Mouse (Mus musculus): ENCODE results near the gene Stk11. TPM values are rescaled to one million over a fixed set of nuclear protein-coding genes. Genes with fewer than 3 reads are reported as not detected.

Stk11 gene
- polyA plus RNA-seq, 2 experiments, result 17.4 to 88.8 TPM

- Histone ChIP-seq H3K9me3 (ENCODE audit: control insufficient read depth, low read length) (no peaks in the 10 kb centered on the region), H3K4me3 (ENCODE audit: insufficient read depth in 1 of 2, low read depth in 2 of 2, low read length in 2 of 2) (no peak overlapping the region), H3K4me2 (ENCODE audit: low read depth) (no peak overlapping the region), H3K27me3 (ENCODE audit: control insufficient read depth, insufficient read depth, low read length) (no peaks in the 10 kb centered on the region), H3K9ac (replicated peaks) (no peak overlapping the region), H3K27ac (no peak overlapping the region), H3K36me3 (replicated peaks; ENCODE audit: control insufficient read depth, insufficient read depth, low read depth) (peaks cover 9% of the 10 kb centered on the region), H3K4me1 (replicated peaks; ENCODE audit: control insufficient read depth in 2 of 2, insufficient read depth in 2 of 2, low read length in 1 of 2) (no peaks in the 10 kb centered on the region; a peak in 1 of 4 replicates)
- DNase-seq (ENCODE audit: low read depth in 3 of 3, low spot score in 3 of 3) (no peak), ATAC-seq (ENCODE audit: insufficient read depth) (no peak)
- TF ChIP-seq EP300 (IDR thresholded peaks at IDR 0.05; ENCODE audit: low read depth) (no peak), CTCF (IDR thresholded peaks at IDR 0.05; ENCODE audit: low read depth) (no peak)
- 59% methylated on average over 8 of the region's 8 CpGs for WGBS (ENCODE audit: insufficient replicate concordance)
These were observed 28.1 kb upstream of the Stk11 start for GRCm38 (mm10) chr10:80087483-80087882.

DNA sequence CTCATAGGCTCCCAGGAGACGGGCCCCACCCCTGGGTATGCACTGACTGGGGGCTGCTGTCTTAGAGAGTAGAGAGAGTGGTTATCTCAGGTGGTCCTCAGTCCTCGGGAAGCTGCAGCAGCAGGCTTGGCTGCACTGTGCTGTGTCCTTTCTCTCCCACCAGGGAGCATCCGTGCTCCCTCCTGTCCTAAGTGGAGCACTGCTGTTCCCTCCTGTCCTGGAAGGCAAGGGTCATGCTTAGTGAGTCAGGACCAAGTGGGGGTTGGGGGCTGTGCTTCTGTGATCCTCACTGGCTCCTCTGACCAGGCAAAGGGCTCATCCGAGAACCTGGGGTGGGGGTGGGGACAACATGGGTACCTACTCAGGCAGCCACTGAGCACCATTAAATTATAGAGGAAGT is 26.5 kb upstream of the Stk11 start:
- Histone ChIP-seq H3K27me3 (ENCODE audit: control insufficient read depth, insufficient read depth, low read length) (no peaks in the 10 kb centered on the region), H3K4me3 (ENCODE audit: insufficient read depth in 1 of 2, low read depth in 2 of 2, low read length in 2 of 2) (no peak overlapping the region), H3K9ac (replicated peaks) (no peak overlapping the region), H3K27ac (no peak overlapping the region), H3K36me3 (replicated peaks; ENCODE audit: control insufficient read depth, insufficient read depth, low read depth) (peaks cover 6% of the 10 kb centered on the region), H3K4me2 (ENCODE audit: low read depth) (no peak overlapping the region), H3K9me3 (ENCODE audit: control insufficient read depth, low read length) (no peaks in the 10 kb centered on the region), H3K4me1 (replicated peaks; ENCODE audit: control insufficient read depth in 2 of 2, insufficient read depth in 2 of 2, low read length in 1 of 2) (no peaks in the 10 kb centered on the region; a peak in 1 of 4 replicates)
- TF ChIP-seq CTCF (IDR thresholded peaks at IDR 0.05; ENCODE audit: low read depth), result peak; percentile 43; the same call in 1 of the 2 replicates
- no peak for TF ChIP-seq EP300 (IDR thresholded peaks at IDR 0.05; ENCODE audit: low read depth)
- DNase-seq (ENCODE audit: low read depth in 3 of 3, low spot score in 3 of 3), result no peak
- peak; percentile 24; the same call in 1 of the 2 replicates for ATAC-seq (ENCODE audit: insufficient read depth)
- 55% methylated on average over 4 of the region's 4 CpGs for WGBS (ENCODE audit: insufficient replicate concordance)

- Histone ChIP-seq H3K9ac (replicated peaks) (no peak overlapping the region), H3K4me2 (ENCODE audit: low read depth) (no peak overlapping the region), H3K9me3 (ENCODE audit: control insufficient read depth, low read length) (no peaks in the 10 kb centered on the region), H3K4me3 (ENCODE audit: insufficient read depth in 1 of 2, low read depth in 2 of 2, low read length in 2 of 2) (no peak overlapping the region), H3K4me1 (replicated peaks; ENCODE audit: control insufficient read depth in 2 of 2, insufficient read depth in 2 of 2, low read length in 1 of 2) (no peaks in the 10 kb centered on the region; a peak in 2 of 4 replicates), H3K27me3 (ENCODE audit: control insufficient read depth, insufficient read depth, low read length) (no peaks in the 10 kb centered on the region), H3K27ac (no peak overlapping the region), H3K36me3 (replicated peaks; ENCODE audit: control insufficient read depth, insufficient read depth, low read depth) (no peaks in the 10 kb centered on the region)
- DNase-seq (ENCODE audit: low read depth in 3 of 3, low spot score in 3 of 3) (no peak), ATAC-seq (ENCODE audit: insufficient read depth) (no peak)
- no peak for TF ChIP-seq EP300 (IDR thresholded peaks at IDR 0.05; ENCODE audit: low read depth)
- TF ChIP-seq CTCF (IDR thresholded peaks at IDR 0.05; ENCODE audit: low read depth), result no peak
- WGBS (ENCODE audit: insufficient replicate concordance), result 86% methylated on average over 6 of the region's 6 CpGs
These were observed 24.1 kb upstream of the Stk11 start for GRCm38 (mm10) chr10:80091527-80091926.

DNA sequence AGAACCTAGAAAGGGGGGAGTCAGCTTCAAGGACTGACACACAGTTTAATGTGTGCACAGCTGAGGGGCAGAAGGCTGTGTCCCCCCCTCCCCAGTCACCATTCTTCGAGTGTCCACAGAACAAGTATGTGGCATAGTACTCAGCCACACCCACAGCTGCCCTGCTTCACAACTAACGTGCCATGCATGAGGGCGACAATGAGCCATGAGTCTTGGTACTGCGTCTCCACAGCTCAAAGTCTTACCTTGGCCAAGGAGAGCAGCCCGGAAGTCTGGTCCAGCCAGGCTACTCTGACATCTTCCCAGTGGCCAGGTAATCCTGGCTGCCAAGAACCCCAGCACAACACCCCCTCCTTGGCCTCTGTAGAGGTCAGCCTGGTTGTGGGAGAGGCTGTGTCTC is 22.9 kb upstream of the Stk11 start:
- Histone ChIP-seq H3K9ac (replicated peaks) (no peak overlapping the region), H3K27ac (no peak overlapping the region)
- 81% methylated on average over 5 of the region's 5 CpGs for WGBS (ENCODE audit: insufficient replicate concordance)

DNA sequence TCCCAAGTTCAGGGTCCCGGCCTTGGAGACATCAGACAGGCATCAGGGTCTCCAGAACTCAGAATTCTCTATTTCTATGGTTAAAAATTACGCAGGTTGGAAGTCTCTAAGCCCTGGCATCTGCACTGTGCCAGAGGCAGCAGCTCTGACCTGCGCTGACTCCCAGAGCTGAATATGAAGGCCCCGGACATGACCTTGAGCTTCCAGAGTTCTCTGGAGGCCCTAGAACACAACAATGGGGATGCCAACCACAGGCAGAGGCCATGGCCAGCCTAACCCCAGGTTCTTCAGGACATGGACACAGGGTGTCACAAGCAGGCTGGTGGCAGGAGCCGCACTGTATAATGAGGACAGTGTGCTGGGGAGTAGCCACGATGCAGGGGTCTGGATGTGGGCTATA is 21.5 kb upstream of the Stk11 start:
- DNase-seq (ENCODE audit: low read depth in 3 of 3, low spot score in 3 of 3) (no peak), ATAC-seq (ENCODE audit: insufficient read depth) (no peak)
- no peaks in the 10 kb centered on the region for H3K27me3 ChIP-seq (ENCODE audit: control insufficient read depth, insufficient read depth, low read length)
- no peak overlapping the region for H3K27ac ChIP-seq
- no peak for TF ChIP-seq CTCF (IDR thresholded peaks at IDR 0.05; ENCODE audit: low read depth)
- TF ChIP-seq EP300 (IDR thresholded peaks at IDR 0.05; ENCODE audit: low read depth), result no peak
- H3K4me2 ChIP-seq (ENCODE audit: low read depth), result no peak overlapping the region
- 76% methylated on average over 6 of the region's 6 CpGs for WGBS (ENCODE audit: insufficient replicate concordance)
- H3K36me3 ChIP-seq (replicated peaks; ENCODE audit: control insufficient read depth, insufficient read depth, low read depth), result no peaks in the 10 kb centered on the region
- H3K9me3 ChIP-seq (ENCODE audit: control insufficient read depth, low read length), result no peaks in the 10 kb centered on the region
- H3K9ac ChIP-seq (replicated peaks), result no peak overlapping the region
- no peak overlapping the region for H3K4me3 ChIP-seq (ENCODE audit: insufficient read depth in 1 of 2, low read depth in 2 of 2, low read length in 2 of 2)
- peaks cover 25 to 26% of the 10 kb centered on the region in 2 experiments for H3K4me1 ChIP-seq (replicated peaks; ENCODE audit: control insufficient read depth in 2 of 2, insufficient read depth in 2 of 2, low read length in 1 of 2)

More for the DNA sequence above, 22.9 kb upstream of the Stk11 start:
- Histone ChIP-seq H3K4me1 (replicated peaks; ENCODE audit: control insufficient read depth in 2 of 2, insufficient read depth in 2 of 2, low read length in 1 of 2) (peaks cover 11 to 12% of the 10 kb centered on the region in 2 experiments), H3K4me3 (ENCODE audit: insufficient read depth in 1 of 2, low read depth in 2 of 2, low read length in 2 of 2) (no peak overlapping the region), H3K9me3 (ENCODE audit: control insufficient read depth, low read length) (no peaks in the 10 kb centered on the region), H3K27me3 (ENCODE audit: control insufficient read depth, insufficient read depth, low read length) (no peaks in the 10 kb centered on the region), H3K36me3 (replicated peaks; ENCODE audit: control insufficient read depth, insufficient read depth, low read depth) (no peaks in the 10 kb centered on the region), H3K4me2 (ENCODE audit: low read depth) (no peak overlapping the region)
- TF ChIP-seq CTCF (IDR thresholded peaks at IDR 0.05; ENCODE audit: low read depth) (no peak), EP300 (IDR thresholded peaks at IDR 0.05; ENCODE audit: low read depth) (no peak)
- DNase-seq (ENCODE audit: low read depth in 3 of 3, low spot score in 3 of 3) (no peak), ATAC-seq (ENCODE audit: insufficient read depth) (no peak)
